Mouse (Mus musculus): ENCODE results near the gene Ctsa. TPM values are rescaled to one million over a fixed set of nuclear protein-coding genes. Genes with fewer than 3 reads are reported as not detected.

Gene Ctsa
- polyA plus RNA-seq, 1 experiment = 200 TPM

- peak overlapping the region; percentile 84 for H3K4me3 ChIP-seq (ENCODE audit: insufficient read depth, low read length)
- H3K27ac ChIP-seq (ENCODE audit: insufficient read depth, low read length) = no peak overlapping the region
- no peak for TF ChIP-seq CTCF (IDR thresholded peaks at IDR 0.05; ENCODE audit: extremely low read depth, insufficient read depth, low read length)
- TF ChIP-seq POLR2A (IDR thresholded peaks at IDR 0.05; ENCODE audit: extremely low read depth, insufficient read depth, low read length) = no peak
- H3K4me1 ChIP-seq (ENCODE audit: control insufficient read depth, insufficient read depth, low read length) = peaks cover 3% of the 10 kb centered on the region
Observed at GRCm38 (mm10) chr2:164803921-164804313, 28.8 kb upstream of the Ctsa start.

- no peak for TF ChIP-seq CTCF (IDR thresholded peaks at IDR 0.05; ENCODE audit: extremely low read depth, insufficient read depth, low read length)
- peak; percentile 98 for TF ChIP-seq POLR2A (IDR thresholded peaks at IDR 0.05; ENCODE audit: extremely low read depth, insufficient read depth, low read length)
- Histone ChIP-seq H3K4me1 (ENCODE audit: control insufficient read depth, insufficient read depth, low read length) (peaks cover 3% of the 10 kb centered on the region), H3K4me3 (ENCODE audit: insufficient read depth, low read length) (peak within 1 kb of the TSS; percentile 84), H3K27ac (ENCODE audit: insufficient read depth, low read length) (no peak within 1 kb of the TSS)
Observed at GRCm38 (mm10) chr2:164804533-164805331, 27.9 kb upstream of the Ctsa start, which contains the start of the genes Acot8 and Zswim3. TSS of gene Acot8 (minus strand) at chr2:164804882. TSS of gene Zswim3 (plus strand) at chr2:164805098.

- H3K4me1 ChIP-seq (ENCODE audit: control insufficient read depth, insufficient read depth, low read length) = peaks cover 3% of the 10 kb centered on the region
- TF ChIP-seq POLR2A (IDR thresholded peaks at IDR 0.05; ENCODE audit: extremely low read depth, insufficient read depth, low read length) = no peak
- TF ChIP-seq CTCF (IDR thresholded peaks at IDR 0.05; ENCODE audit: extremely low read depth, insufficient read depth, low read length) = no peak
- no peak overlapping the region for H3K27ac ChIP-seq (ENCODE audit: insufficient read depth, low read length)
- peak overlapping the region; percentile 84 for H3K4me3 ChIP-seq (ENCODE audit: insufficient read depth, low read length)
Observed at GRCm38 (mm10) chr2:164805332-164805718, 27.3 kb upstream of the Ctsa start.

DNA sequence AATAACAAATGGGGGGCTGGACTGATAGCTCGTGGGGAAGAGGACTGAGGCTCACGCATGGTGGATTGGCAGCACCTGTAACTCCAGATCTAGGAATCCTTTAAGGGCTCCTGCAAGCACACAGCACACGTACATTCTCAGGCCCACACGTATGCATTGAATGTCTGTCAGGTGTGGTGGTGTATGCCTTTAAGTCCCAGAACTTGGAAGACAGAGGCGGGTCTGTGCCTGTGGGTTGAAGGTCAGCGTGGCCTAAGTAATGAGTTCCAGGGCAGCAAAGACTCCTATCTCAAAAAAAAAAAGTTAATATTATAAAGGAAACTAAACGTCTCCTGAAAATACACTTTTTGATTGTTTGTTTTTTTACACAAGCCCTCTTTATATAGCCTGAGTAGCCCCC lies 26.1 kb upstream of the Ctsa start:
- H3K4me1 ChIP-seq (ENCODE audit: control insufficient read depth, insufficient read depth, low read length) = peaks cover 3% of the 10 kb centered on the region
- no peak for TF ChIP-seq CTCF (IDR thresholded peaks at IDR 0.05; ENCODE audit: extremely low read depth, insufficient read depth, low read length)
- no peak for TF ChIP-seq POLR2A (IDR thresholded peaks at IDR 0.05; ENCODE audit: extremely low read depth, insufficient read depth, low read length)
- no peak overlapping the region for H3K4me3 ChIP-seq (ENCODE audit: insufficient read depth, low read length)
- no peak overlapping the region for H3K27ac ChIP-seq (ENCODE audit: insufficient read depth, low read length)

DNA sequence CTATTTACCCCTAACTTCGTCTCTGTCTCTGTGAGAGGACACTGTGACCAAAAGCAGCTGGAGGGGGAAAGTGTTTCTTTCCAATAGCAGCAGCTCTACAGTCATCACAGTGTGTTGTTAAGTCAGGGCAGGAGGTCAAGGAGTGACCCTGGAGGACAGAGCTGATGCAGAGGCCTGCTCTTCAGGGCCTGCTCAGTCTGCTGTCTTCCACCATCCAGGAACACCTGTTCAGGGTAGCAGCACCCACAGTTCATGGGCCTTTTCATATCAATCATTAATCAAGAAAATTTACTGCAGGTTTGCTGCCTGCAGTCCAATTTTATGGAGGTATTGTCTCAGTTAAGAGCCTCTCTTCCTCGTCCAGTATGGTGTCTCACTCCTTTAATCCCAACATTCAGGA lies 19.1 kb upstream of the Ctsa start:
- no peak for TF ChIP-seq CTCF (IDR thresholded peaks at IDR 0.05; ENCODE audit: extremely low read depth, insufficient read depth, low read length)
- no peaks in the 10 kb centered on the region for H3K4me1 ChIP-seq (ENCODE audit: control insufficient read depth, insufficient read depth, low read length)
- H3K4me3 ChIP-seq (ENCODE audit: insufficient read depth, low read length) = no peak overlapping the region
- H3K27ac ChIP-seq (ENCODE audit: insufficient read depth, low read length) = no peak overlapping the region

DNA sequence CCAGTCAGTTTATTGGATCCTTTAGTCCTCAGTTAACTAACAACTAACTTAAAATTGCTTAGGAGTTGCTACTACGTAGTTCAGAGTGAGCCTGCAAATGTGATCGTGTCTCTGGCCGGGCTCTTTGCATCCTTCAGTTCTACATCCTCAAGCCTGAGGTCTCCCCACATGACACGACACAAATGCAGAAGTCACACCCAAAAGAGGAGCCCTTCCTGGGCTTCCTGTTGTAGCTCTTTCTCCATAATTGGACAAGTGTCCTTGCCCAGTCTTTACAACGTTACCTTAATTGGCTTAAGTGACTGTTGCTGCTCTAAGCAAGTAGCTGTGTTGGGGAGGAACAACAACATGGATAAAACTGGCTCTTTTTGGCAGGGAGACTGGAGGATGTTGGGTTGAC lies 17.3 kb upstream of the Ctsa start:
- H3K4me1 ChIP-seq (ENCODE audit: control insufficient read depth, insufficient read depth, low read length) = no peaks in the 10 kb centered on the region
- H3K4me3 ChIP-seq (ENCODE audit: insufficient read depth, low read length) = no peak overlapping the region
- no peak overlapping the region for H3K27ac ChIP-seq (ENCODE audit: insufficient read depth, low read length)
- TF ChIP-seq CTCF (IDR thresholded peaks at IDR 0.05; ENCODE audit: extremely low read depth, insufficient read depth, low read length) (no peak), POLR2A (IDR thresholded peaks at IDR 0.05; ENCODE audit: extremely low read depth, insufficient read depth, low read length) (no peak)

DNA sequence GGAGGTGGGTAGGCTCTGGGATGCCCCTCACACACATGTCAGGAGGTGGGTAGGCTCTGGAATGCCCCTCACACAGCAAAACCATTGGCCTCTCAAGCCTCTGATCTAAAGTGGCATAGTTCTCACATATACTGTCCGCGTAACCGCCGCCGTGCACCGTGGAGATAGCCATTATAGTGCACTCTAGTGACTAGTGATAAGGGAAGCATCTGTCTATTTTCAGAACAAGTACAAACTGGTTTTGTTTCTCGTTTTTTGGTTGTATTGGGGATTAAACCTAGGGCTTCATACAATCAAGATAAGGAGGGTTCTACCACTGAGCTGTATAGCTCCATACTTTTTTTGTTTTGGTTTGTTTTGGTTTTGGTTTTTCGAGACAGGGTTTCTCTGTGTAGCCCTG lies 16.9 kb upstream of the Ctsa start:
- Histone ChIP-seq H3K4me1 (ENCODE audit: control insufficient read depth, insufficient read depth, low read length) (no peaks in the 10 kb centered on the region), H3K27ac (ENCODE audit: insufficient read depth, low read length) (no peak overlapping the region), H3K4me3 (ENCODE audit: insufficient read depth, low read length) (no peak overlapping the region)
- TF ChIP-seq POLR2A (IDR thresholded peaks at IDR 0.05; ENCODE audit: extremely low read depth, insufficient read depth, low read length) (no peak), CTCF (IDR thresholded peaks at IDR 0.05; ENCODE audit: extremely low read depth, insufficient read depth, low read length) (no peak)

- Histone ChIP-seq H3K4me3 (ENCODE audit: insufficient read depth, low read length) (no peak overlapping the region), H3K4me1 (ENCODE audit: control insufficient read depth, insufficient read depth, low read length) (no peaks in the 10 kb centered on the region), H3K27ac (ENCODE audit: insufficient read depth, low read length) (no peak overlapping the region)
- TF ChIP-seq POLR2A (IDR thresholded peaks at IDR 0.05; ENCODE audit: extremely low read depth, insufficient read depth, low read length) (no peak), CTCF (IDR thresholded peaks at IDR 0.05; ENCODE audit: extremely low read depth, insufficient read depth, low read length) (no peak)
Observed at GRCm38 (mm10) chr2:164817206-164817605, 15.5 kb upstream of the Ctsa start.

- Histone ChIP-seq H3K4me1 (ENCODE audit: control insufficient read depth, insufficient read depth, low read length) (no peaks in the 10 kb centered on the region), H3K4me3 (ENCODE audit: insufficient read depth, low read length) (no peak overlapping the region), H3K27ac (ENCODE audit: insufficient read depth, low read length) (no peak overlapping the region)
- no peak for TF ChIP-seq CTCF (IDR thresholded peaks at IDR 0.05; ENCODE audit: extremely low read depth, insufficient read depth, low read length)
- TF ChIP-seq POLR2A (IDR thresholded peaks at IDR 0.05; ENCODE audit: extremely low read depth, insufficient read depth, low read length) = no peak
Observed at GRCm38 (mm10) chr2:164817703-164818102, 15.0 kb upstream of the Ctsa start.

DNA sequence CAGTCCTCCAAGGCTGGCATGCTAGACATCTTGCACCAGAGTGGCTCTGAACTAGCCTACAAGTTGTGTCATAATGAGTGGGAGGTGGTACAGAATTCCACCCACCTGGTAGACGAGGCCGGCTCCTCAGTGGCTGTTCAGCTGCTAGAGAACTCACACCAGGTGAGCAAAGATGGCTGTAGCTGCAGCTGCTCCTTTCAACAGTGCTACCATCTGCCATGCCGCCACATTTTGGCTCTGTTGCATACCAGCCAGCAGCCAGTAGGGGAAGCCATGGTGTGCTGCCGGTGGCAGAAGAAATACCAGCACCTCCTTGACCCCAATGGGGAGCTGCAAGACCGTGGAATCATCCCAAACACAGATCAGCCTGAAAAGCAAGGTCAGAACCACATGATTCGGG lies 11.6 kb upstream of the Ctsa start:
- Histone ChIP-seq H3K27ac (ENCODE audit: insufficient read depth, low read length) (no peak overlapping the region), H3K4me1 (ENCODE audit: control insufficient read depth, insufficient read depth, low read length) (peaks cover 1% of the 10 kb centered on the region; the same call in 1 of the 2 replicates), H3K4me3 (ENCODE audit: insufficient read depth, low read length) (no peak overlapping the region)
- TF ChIP-seq POLR2A (IDR thresholded peaks at IDR 0.05; ENCODE audit: extremely low read depth, insufficient read depth, low read length) (no peak), CTCF (IDR thresholded peaks at IDR 0.05; ENCODE audit: extremely low read depth, insufficient read depth, low read length) (no peak)

All from cortical plate, adult 2 months (tissue).